Mouse (Mus musculus) kidney, embryonic 15.5 days (tissue): ENCODE results near the gene Rere. TPM values are rescaled to one million over a fixed set of nuclear protein-coding genes. Genes with fewer than 3 reads are reported as not detected.
A peak's percentile ranks its signal among the peaks of the same experiment; 100 is the strongest.

Source experiments
- ATAC-seq: fragments of 200-750 bp; cut with Nextera tagmentation; replicated peaks from 2 replicates; pipeline ENCODE4 v1.8.0; 2017; ENCODE audit warnings: moderate TSS enrichment; ENCODE audit not compliant: low FRiP score
- H3K27ac ChIP-seq: fragments of 300-500 bp; sonication (generic); 2 replicates; pipeline ENCODE4 v1.5.1; 2015; ENCODE audit warnings: mild to moderate bottlenecking, inconsistent platforms
- H3K27me3 ChIP-seq: fragments of 300-500 bp; sonication (generic); 2 replicates; pipeline ENCODE4 v1.6.1; 2015; ENCODE audit warnings: inconsistent platforms
- H3K36me3 ChIP-seq: fragments of 300-500 bp; sonication (generic); 2 replicates; pipeline ENCODE4 v1.6.1; 2015; ENCODE audit warnings: inconsistent platforms
- H3K4me1 ChIP-seq: fragments of 300-500 bp; sonication (generic); 2 replicates; pipeline ENCODE4 v1.6.1; 2015; ENCODE audit warnings: inconsistent platforms
- H3K4me2 ChIP-seq: fragments of 300-500 bp; sonication (generic); 2 replicates; pipeline ENCODE4 v1.6.1; 2015; ENCODE audit warnings: moderate library complexity, mild to moderate bottlenecking, inconsistent platforms
- H3K4me3 ChIP-seq: fragments of 300-500 bp; sonication (generic); replicated peaks from 2 replicates; pipeline ENCODE4 v1.5.1; 2015; ENCODE audit warnings: mild to moderate bottlenecking, inconsistent platforms
- H3K9ac ChIP-seq: fragments of 300-500 bp; sonication (generic); 2 replicates; pipeline ENCODE4 v1.6.1; 2015; ENCODE audit warnings: mild to moderate bottlenecking, inconsistent platforms
- H3K9me3 ChIP-seq: fragments of 300-500 bp; sonication (generic); replicated peaks from 2 replicates; pipeline ENCODE4 v1.6.1; 2016; ENCODE audit warnings: inconsistent platforms
- WGBS: fragments of 180-500 bp; shearing (Covaris S2); methylation state at CpG from one replicate; pipeline ENCODE4 v1.1.7; 2015; ENCODE audit warnings: mixed read lengths; 5-methylcytosine and 5-hydroxymethylcytosine counted together
- polyA plus RNA-seq: library from polyadenylated mRNA; unstranded; fragments of >200 nt; fragmentation: Nextera tagmentation; extraction: Ambion mirVana; gene quantifications from 2 replicates; pipeline ENCODE4 v1.2.1, GENCODE M21; 2015

The Rere gene
- polyA plus RNA-seq, 1 experiment from 2014 or later: 35.1 TPM

DNA sequence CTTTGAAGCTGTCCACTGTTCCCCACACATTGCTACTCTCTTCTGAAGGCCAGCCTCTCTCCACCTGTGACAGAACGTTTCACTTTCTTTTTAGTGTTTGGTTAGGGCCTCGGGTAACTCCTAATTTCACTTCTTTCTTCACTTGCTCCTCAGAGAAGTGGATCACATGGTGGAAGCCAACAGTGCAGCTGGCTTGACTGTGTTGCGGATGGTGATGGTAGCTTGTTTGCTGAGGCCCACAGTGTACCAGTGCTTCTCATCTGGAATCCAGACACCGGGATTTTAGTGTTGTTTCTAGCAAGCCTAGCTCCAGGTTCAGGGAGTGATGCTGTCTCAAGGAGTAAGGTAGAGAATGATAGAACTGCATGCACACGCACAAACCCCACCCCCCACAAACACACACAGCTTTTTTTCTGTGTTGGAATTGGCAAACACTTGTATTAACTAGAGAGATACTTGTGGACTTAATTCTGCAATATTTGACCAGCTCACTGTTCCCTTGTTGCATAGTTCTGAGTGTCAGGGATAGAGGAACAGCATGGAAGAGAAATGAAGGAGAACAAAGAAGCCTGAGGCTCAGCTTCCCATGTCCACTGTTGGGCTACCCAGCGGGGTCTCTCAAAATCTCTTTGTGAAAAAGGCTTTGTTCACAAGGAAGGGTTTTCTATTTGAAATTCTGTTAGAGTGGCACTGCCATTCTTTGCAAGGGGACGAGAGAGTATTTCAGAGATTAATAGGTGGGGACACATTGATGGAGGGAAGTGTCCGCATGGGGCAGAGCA is 144.8 kb downstream of the Rere start:
- 66% methylated on average over 8 of the region's 8 CpGs for WGBS
- Histone ChIP-seq H3K9ac (no peak overlapping the region), H3K4me3 (no peak overlapping the region), H3K27me3 (no peaks in the 10 kb centered on the region), H3K27ac (0 out of 2 replicates have a peak overlapping the region, but pooled peaks have one; percentile 9), H3K36me3 (peaks cover 13% of the 10 kb centered on the region; the same call in 1 of the 2 replicates), H3K9me3 (no peaks in the 10 kb centered on the region), H3K4me2 (no peak overlapping the region), H3K4me1 (peaks cover 11% of the 10 kb centered on the region; the same call in 1 of the 2 replicates)
- no peak for ATAC-seq

DNA sequence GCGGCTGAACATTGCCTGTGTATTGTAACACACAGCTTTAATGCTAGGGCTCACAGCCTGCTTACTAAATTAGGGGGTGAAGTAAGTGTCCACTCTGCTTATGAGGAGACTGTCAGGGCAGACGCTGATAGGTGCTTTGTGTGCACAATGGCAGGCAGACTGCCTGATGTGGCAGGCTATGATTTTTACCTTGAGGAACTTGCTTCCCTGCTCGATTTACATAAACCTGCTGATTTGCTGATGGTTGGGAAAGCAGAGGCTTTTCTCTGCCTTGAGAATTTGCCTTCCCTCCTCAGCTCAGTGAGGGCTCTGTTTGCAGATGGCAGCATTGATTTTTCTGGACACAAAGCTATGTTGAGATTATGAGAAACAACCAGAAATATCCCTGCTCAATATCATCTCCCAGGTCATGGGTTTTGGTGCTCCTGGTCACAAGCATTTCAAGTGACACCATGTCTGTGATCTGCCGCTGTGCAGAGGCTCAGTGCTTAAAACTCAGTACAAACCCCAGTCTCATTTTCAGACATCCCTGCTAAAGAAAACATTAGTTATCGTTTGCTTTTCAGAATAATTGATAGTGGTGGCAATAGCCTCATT is 145.5 kb downstream of the Rere start:
- Histone ChIP-seq H3K4me2 (no peak overlapping the region), H3K27me3 (no peaks in the 10 kb centered on the region), H3K9ac (no peak overlapping the region), H3K27ac (peak overlapping the region; percentile 37; the same call in 1 of the 2 replicates), H3K9me3 (no peaks in the 10 kb centered on the region), H3K4me3 (no peak overlapping the region), H3K4me1 (peaks cover 11% of the 10 kb centered on the region; the same call in 1 of the 2 replicates), H3K36me3 (peaks cover 10% of the 10 kb centered on the region; the same call in 1 of the 2 replicates)
- no peak for ATAC-seq
- 48% methylated on average over 5 of the region's 5 CpGs for WGBS

DNA sequence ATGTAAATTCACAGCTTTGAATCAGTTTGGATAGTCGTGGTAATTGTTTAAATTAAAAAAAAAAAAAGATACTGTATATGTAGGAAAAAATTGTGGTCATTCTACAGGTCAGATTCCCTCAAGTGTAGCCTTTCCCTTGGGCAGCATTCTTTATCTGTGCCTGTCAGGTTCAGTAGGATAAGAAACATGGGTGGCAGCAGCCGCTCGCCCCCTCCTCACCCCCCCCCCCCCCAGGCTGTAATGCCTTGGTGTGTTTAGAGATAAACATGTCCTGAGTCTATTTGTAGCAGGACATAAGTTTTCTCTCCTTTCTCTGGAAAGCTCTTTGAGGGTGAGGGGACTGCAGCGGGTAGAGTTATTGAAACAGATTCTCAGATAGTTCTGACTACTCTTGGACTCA is 147.3 kb downstream of the Rere start:
- no peak overlapping the region for H3K4me2 ChIP-seq
- no peak overlapping the region for H3K4me3 ChIP-seq
- peaks cover 20% of the 10 kb centered on the region for H3K36me3 ChIP-seq
- no peak overlapping the region for H3K27ac ChIP-seq
- H3K9ac ChIP-seq: no peak overlapping the region
- 74% methylated on average over 4 of the region's 4 CpGs for WGBS
- no peak for ATAC-seq
- H3K4me1 ChIP-seq: peaks cover 11% of the 10 kb centered on the region; the same call in 1 of the 2 replicates
- no peaks in the 10 kb centered on the region for H3K27me3 ChIP-seq
- H3K9me3 ChIP-seq: no peaks in the 10 kb centered on the region

DNA sequence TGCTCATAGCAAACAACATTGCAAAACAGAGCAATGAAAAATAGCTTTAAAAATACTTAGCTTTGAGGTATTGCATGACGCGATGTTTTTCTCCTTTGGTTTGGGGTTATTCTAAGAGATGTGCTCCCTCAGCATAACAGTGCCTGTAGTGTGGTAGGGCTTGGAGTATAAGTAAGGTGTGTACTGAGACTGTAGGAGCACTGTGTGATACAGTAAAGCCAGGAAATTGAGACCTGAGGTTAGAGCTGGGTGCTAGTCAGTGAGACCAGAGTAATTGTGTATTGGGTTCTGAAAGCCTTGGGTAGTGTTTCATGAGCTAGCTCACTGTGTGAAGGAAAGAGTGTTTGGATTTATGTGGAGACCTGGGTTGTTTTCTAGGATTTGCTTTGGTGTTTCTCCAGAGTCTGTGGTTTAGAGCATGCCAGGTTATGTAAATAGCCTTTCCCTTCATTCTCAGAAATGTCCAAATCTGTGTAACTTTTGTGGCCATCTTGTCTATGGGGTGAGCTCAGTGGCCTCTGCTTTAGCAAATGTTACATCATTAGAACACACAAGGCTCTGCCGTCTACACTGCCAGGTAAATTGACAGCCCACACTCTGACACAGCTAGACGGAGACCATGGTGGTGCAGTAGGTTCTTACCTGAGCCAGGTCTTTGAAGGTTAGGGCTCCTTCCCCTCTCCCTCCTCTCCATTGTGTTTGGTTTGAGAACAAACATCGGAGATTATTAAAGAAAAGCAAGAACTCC is 152.6 kb downstream of the Rere start:
- ATAC-seq: no peak
- H3K9me3 ChIP-seq: no peaks in the 10 kb centered on the region
- H3K4me1 ChIP-seq: peaks cover 12% of the 10 kb centered on the region; the same call in 1 of the 2 replicates
- peaks cover 22% of the 10 kb centered on the region for H3K36me3 ChIP-seq
- no peak overlapping the region for H3K9ac ChIP-seq
- no peaks in the 10 kb centered on the region for H3K27me3 ChIP-seq
- H3K4me3 ChIP-seq: no peak overlapping the region
- H3K27ac ChIP-seq: no peak overlapping the region
- no peak overlapping the region for H3K4me2 ChIP-seq
- 89% methylated on average over 5 of the region's 5 CpGs for WGBS

DNA sequence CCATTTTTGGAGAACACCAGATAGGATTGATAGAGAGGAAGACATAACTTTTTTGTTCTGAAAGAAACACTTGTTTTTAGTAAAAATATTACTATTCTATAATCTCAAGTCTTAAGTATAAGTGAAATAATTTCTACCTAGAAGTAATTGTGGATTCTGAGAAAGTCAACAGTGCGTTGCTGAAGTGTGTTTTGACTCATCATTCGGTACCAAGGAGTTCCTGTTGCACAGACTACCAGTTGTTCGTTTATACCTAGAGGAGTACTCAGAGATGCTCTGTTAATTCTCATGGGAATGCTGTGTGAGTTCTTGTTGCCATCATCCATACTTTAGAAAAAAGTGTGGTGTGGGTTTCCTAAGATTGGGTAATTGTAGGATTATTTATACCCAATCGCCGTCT is 154.1 kb downstream of the Rere start:
- no peak overlapping the region for H3K9ac ChIP-seq
- H3K27ac ChIP-seq: no peak overlapping the region
- no peaks in the 10 kb centered on the region for H3K27me3 ChIP-seq
- H3K4me1 ChIP-seq: peaks cover 10% of the 10 kb centered on the region; the same call in 1 of the 2 replicates
- no peak for ATAC-seq
- H3K4me3 ChIP-seq: no peak overlapping the region
- H3K36me3 ChIP-seq: peaks cover 20% of the 10 kb centered on the region
- no peak overlapping the region for H3K4me2 ChIP-seq
- no peaks in the 10 kb centered on the region for H3K9me3 ChIP-seq
- 92% methylated on average over 5 of the region's 5 CpGs for WGBS

DNA sequence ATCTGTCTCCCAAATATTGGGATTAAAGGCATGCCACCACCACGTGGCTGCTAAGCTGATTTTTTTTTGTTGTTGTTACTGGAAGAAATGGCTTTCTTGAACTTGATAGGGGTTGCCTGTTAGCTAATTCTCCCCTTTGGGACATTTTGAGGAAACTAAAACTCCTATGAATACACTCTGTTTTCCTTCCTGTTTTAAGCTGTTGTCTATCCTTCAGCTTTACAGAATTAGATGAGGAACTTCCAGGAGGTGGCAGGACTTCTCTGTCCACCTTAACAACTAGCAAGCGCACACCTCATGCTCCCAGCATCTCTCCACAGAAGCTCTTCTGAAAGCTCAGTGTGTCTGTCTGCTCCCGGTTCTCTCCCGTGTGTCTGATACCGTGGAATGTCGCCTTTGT is 157.2 kb downstream of the Rere start:
- H3K27ac ChIP-seq: no peak overlapping the region
- peaks cover 10% of the 10 kb centered on the region; the same call in 1 of the 2 replicates for H3K4me1 ChIP-seq
- no peak overlapping the region for H3K4me3 ChIP-seq
- H3K4me2 ChIP-seq: no peak overlapping the region
- H3K9me3 ChIP-seq: no peaks in the 10 kb centered on the region
- H3K27me3 ChIP-seq: no peaks in the 10 kb centered on the region
- no peak for ATAC-seq
- 61% methylated on average over 6 of the region's 6 CpGs for WGBS
- no peak overlapping the region for H3K9ac ChIP-seq
- peaks cover 12% of the 10 kb centered on the region for H3K36me3 ChIP-seq

DNA sequence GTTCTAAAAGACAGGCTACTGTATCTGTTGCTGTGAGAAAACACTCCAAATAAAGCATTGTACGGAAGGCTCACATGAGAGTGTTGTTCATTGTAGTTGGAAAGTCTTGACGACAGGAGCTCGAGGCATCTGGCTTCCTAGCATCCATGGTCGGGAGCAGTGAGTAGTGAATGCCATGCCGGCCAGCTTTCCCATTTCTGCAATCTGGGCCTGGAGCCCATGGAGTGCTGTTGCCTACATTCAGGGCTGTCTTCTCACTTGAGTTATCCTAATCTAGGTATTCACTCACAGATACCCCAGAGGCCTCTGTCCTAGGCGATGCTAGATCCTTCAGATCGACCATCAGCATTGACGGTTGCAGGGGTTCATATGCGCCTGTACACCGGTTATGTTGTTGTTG is 160.5 kb downstream of the Rere start:
- 82% methylated on average over 10 of the region's 10 CpGs for WGBS
- H3K36me3 ChIP-seq: peaks cover 9% of the 10 kb centered on the region; the same call in 1 of the 2 replicates
- H3K4me1 ChIP-seq: peaks cover 27% of the 10 kb centered on the region
- H3K27ac ChIP-seq: no peak overlapping the region
- ATAC-seq: no peak
- H3K9ac ChIP-seq: no peak overlapping the region
- H3K9me3 ChIP-seq: no peaks in the 10 kb centered on the region
- no peak overlapping the region for H3K4me3 ChIP-seq
- no peaks in the 10 kb centered on the region for H3K27me3 ChIP-seq
- no peak overlapping the region for H3K4me2 ChIP-seq

DNA sequence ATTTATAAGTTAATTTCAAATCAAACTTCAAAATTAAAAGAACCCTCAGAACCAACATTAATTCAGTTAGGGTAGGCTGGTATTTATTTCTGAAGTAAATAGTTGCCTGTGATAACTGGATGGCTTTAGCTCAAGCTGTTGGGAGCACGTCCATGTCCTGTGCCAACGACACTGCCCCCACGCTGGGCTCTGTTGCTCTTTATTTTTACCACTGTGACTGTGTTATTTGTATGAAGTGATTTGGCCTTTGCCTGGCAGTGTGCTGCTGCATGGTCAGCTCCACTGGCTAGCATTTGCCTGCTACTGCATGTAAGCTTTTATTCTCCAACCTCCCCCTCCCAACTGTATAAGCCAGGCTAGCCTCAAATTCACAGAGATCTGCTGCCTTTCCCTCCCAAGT is 162.6 kb downstream of the Rere start:
- no peak for ATAC-seq
- Histone ChIP-seq H3K4me3 (no peak overlapping the region), H3K4me1 (peaks cover 34% of the 10 kb centered on the region), H3K27me3 (no peaks in the 10 kb centered on the region), H3K36me3 (peaks cover 9% of the 10 kb centered on the region; the same call in 1 of the 2 replicates), H3K9ac (no peak overlapping the region), H3K27ac (no peak overlapping the region), H3K9me3 (no peaks in the 10 kb centered on the region), H3K4me2 (no peak overlapping the region)
- 77% methylated on average over 3 of the region's 3 CpGs for WGBS

DNA sequence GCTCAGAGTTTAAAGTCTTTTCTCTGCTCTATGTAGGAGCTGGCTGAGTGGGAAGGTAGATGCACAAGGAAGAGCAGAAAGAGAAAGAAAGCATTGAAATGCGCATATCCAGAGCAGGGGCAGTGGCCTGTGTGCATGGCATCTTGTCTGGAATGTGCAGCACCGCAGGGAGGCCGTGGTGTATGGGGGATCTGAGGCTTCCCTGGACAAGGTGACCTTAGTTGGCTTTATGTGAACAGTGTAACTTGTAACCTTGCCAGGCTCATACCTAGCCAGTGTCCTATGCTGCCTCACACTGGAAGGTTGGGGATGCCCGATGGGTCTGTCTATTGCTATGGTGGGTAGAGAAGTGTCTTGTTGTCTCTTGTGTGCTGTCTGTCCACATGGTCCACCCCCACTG is 165.2 kb downstream of the Rere start:
- H3K9me3 ChIP-seq: no peaks in the 10 kb centered on the region
- WGBS: 80% methylated on average over 4 of the region's 4 CpGs
- peaks cover 5% of the 10 kb centered on the region; the same call in 1 of the 2 replicates for H3K36me3 ChIP-seq
- H3K4me2 ChIP-seq: no peak overlapping the region
- no peaks in the 10 kb centered on the region for H3K27me3 ChIP-seq
- H3K4me3 ChIP-seq: no peak overlapping the region
- peaks cover 36% of the 10 kb centered on the region for H3K4me1 ChIP-seq
- no peak overlapping the region for H3K9ac ChIP-seq
- peak overlapping the region; percentile 62 for H3K27ac ChIP-seq
- ATAC-seq: no peak

DNA sequence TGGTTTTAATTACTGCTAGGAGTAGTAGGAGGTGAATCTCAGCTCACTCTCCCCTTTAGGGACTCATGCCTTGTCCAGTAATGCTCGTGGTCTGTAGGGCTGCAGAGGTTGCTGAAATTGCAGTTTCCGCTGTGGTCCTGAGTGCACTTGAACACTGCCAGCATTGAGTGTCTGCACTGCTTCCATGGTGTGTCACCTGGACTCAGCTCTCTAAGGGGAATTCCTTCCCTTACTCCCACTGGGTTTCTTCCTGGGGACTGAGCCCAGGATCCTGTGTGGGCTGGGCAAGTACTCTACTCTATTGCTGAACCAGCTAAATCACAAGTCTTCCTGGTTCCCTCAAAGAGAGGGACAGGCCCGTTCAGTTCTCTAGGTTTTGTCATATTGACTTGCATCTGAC is 166.1 kb downstream of the Rere start:
- WGBS: 74% methylated on average over 3 of the region's 3 CpGs
- H3K9me3 ChIP-seq: no peaks in the 10 kb centered on the region
- no peak overlapping the region for H3K9ac ChIP-seq
- ATAC-seq: no peak
- no peak overlapping the region for H3K4me2 ChIP-seq
- H3K36me3 ChIP-seq: no peaks in the 10 kb centered on the region
- no peak overlapping the region for H3K27ac ChIP-seq
- H3K27me3 ChIP-seq: no peaks in the 10 kb centered on the region
- H3K4me3 ChIP-seq: no peak overlapping the region
- H3K4me1 ChIP-seq: peaks cover 43% of the 10 kb centered on the region

DNA sequence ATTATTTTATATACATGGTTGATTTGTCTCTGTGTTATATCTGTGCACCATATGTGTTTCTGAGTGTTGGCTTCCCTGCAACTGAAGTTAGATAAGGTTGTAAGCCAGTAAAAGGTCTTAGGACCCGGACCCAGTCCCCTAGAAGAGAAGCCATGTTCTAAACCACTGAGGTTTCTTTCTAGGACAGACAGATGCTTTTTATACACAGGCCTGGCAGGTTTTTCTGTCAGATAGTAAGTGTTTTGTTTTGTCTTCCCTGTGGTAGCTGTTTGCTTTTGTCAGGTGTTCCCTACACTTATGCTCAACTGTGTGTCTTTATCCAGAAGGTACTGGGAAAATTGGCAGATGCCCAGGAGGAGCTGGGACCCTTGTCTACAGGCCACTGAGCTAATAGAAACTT is 167.0 kb downstream of the Rere start:
- no peak for ATAC-seq

More for the DNA sequence above, 167.0 kb downstream of the Rere start:
- Histone ChIP-seq H3K4me2 (no peak overlapping the region), H3K4me3 (no peak overlapping the region), H3K9me3 (no peaks in the 10 kb centered on the region), H3K36me3 (no peaks in the 10 kb centered on the region), H3K9ac (no peak overlapping the region), H3K27me3 (no peaks in the 10 kb centered on the region), H3K27ac (no peak overlapping the region), H3K4me1 (peaks cover 45% of the 10 kb centered on the region)
- 84% methylated on average over 1 of the region's 1 CpGs for WGBS
